Mouse (Mus musculus) liver, postnatal 0 days (tissue): Measurements from ENCODE around the gene Phf12.

Experiments
- CTCF ChIP-seq: sonication (generic); IDR thresholded peaks from 2 replicates; pipeline ENCODE4 v1.5.1; 2016; ENCODE audit warnings: antibody characterized with exemption, low read depth
- EP300 ChIP-seq: IDR thresholded peaks from 2 replicates; pipeline ENCODE4 v1.6.1; 2016; ENCODE audit warnings: antibody characterized with exemption, low read depth, mild to moderate bottlenecking

- TF ChIP-seq CTCF (no peak), EP300 (peak; percentile 99)
Measured at GRCm38 (mm10) chr11:78065906-78066305, 83.4 kb downstream of the Phf12 start.
